Mouse (Mus musculus): ENCODE measurements at regions not wholly inside any gene's neighbourhood (a gene's known extent, or its start where the extent isn't known, plus 50 kb on each side); places are given as distances from the start of the nearest gene placed in this dataset.

DNA sequence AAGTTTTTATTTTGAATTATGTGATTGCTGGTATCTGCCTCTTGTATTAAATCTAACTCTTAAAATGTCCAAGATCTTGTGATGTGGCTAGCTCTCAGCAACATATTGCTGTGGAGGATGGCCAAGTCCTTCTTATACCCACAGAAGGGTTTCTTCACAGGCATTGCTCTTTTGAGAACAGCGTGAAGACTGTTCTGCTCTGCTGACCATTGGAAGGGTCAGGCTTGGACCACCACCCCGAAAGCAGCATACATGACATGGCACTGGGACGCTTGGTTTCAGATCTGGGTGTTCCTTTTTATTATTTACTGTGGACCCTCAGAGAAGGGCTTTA, 352.8 kb downstream of the Ankrd50 start:
- DNase-seq (ENCODE audit: low spot score in 2 of 2), result no peak

DNA sequence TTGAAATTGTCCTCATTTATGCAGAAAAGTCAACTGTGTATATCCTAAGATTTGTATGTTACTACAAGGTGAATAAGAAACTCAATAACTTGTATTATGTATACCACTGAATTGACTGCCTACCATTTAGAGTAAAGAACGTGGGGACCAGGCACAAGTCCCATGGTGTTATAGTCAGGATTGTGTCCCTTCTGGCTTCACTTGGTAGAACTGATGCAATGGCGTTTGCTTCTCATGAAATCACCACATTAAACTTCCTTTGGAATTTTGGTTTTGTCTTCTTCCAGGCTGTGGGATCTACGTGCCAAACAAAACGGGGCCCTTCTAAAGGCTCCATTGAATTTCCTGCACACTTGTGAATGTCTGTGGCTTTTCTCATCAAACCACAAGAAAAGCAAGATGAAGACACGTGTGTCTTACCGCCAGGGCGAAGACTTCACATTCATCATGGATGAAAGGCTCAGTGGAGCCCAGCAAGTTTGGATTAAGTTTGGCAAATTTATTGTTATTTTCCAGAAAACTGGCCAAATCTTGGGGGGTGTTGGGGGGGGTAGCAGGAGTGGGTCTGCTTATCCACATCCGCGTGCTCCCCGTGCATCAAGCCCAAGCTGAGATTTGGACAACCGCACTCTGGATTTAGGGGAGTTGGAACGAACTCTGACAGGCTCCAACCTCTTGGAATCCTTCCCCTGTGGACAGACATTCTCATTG, 353.3 kb downstream of the Ankrd50 start:
- DNase-seq (ENCODE audit: low spot score in 2 of 2), result no peak

DNA sequence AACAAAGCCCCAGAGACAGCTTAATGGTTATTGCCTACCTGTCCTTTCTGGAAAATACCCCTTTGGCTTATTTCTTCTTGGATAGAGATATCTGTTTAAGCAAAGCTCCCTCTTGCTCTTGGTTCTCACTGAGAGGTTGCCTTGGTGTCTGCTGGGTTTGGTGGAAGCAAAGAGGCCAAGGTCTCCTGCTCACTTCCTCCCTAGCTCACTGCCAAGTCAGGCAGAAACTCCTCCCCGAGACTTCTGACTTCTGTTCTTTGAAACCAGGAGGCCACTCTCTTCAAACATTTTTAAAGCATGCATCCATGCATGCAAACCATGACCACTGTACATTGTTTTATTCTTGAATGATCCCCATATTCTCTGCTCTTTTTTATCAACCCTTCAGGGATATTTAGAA, 354.6 kb downstream of the Ankrd50 start:
- no peak for DNase-seq (ENCODE audit: low spot score in 2 of 2)

DNA sequence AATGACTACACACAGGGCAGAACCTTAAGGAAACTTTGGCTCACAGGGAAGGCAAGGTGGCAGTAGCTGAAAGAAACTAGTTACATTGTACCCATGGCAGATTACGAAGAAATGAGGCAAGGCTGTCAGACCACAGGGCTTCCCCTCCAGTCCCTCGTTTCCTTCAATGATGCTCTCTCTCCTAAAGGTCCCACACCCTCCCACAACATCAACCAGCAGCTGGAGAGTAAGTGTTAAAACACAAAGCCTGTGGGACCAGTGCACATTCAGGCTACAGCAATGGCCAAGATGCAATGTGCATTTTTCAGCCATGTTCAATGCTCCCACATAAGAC, 355.5 kb downstream of the Ankrd50 start:
- no peak for DNase-seq (ENCODE audit: low spot score in 2 of 2)

DNA sequence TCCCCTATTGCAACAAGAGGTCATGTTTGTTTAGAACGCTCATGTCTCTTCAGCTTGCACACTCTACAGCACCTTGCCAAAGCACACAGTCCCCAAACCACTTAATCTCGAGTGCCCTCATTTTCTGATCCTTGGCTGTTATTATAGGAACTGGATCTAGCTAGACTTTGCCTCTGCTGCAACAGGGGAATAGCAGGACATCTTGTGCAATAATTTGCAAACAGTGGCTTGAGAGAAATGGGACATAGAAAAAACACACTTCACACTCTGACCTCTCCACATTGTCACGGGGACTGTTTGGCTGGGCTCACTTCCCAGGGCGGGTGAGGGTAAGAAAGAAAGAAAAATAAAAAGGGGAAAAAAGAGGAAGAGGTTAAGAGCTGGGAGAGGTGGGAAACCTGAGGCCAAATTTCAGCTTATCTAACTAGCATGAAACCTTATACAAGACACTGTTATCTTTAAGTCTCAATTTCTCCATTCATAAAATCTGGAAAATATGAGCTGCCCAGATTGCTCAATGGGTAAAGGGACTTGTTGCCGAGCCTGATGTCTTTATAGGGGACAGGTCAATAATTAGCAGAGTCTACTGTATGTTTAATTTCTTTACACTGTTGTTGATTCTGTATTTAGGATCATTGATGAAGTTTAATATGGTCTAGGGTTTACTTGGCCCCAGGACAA, 356.0 kb downstream of the Ankrd50 start:
- no peak for DNase-seq (ENCODE audit: low spot score in 2 of 2)

DNA sequence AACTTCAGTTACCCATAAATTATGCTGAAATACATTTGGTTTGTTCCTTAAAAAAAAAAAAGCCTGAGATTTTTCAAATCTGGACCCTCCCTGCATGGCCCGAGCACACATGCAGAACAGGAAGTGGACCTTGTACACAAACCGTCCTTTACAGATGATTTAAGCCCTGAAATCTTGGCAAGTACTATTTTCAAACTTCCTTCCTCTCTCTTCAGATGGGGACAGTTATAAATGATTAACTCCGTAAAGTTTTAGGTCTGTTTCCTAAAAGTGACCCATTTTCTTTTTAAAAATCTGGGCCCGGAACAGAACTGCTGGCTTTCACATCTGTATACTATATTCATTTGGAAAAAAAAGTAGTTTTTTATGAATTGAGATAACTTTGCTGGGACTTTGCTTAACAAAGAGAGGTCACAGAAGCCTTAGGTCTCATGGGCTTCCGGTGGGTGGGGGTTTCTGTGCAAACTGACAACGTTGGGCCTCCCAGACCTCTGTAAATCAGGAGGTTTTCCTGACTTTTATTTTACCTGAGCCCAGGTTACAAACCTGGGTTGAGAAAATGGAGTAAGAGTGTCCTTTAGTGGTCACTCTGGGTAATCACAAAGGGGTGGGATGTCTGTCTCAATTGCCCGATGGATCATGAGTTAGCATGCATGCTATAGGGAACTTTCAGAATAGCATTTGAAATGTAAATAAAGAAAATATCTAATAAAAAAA, 368.4 kb downstream of the Ankrd50 start:
- no peak for DNase-seq (ENCODE audit: low spot score in 2 of 2)

DNA sequence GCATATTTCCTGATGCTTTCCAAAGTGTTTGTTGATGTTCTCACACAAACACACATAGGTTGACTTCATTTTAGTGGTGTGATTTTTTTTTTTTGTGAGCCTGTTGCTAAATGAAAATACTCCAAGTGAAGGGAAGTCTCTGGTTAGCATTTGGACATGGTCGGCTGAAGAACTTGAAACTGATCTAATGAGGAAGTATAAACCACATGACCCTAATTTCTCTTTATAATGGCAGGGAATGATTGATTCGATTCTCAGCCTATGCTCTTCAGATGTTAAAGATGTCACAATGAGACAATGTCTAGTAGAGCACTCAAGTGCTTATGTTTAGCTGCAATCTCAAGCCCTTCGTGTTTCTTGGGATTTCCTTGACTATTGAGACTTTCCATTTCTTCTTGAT, 372.1 kb downstream of the Ankrd50 start:
- DNase-seq (ENCODE audit: low spot score in 2 of 2), result no peak

DNA sequence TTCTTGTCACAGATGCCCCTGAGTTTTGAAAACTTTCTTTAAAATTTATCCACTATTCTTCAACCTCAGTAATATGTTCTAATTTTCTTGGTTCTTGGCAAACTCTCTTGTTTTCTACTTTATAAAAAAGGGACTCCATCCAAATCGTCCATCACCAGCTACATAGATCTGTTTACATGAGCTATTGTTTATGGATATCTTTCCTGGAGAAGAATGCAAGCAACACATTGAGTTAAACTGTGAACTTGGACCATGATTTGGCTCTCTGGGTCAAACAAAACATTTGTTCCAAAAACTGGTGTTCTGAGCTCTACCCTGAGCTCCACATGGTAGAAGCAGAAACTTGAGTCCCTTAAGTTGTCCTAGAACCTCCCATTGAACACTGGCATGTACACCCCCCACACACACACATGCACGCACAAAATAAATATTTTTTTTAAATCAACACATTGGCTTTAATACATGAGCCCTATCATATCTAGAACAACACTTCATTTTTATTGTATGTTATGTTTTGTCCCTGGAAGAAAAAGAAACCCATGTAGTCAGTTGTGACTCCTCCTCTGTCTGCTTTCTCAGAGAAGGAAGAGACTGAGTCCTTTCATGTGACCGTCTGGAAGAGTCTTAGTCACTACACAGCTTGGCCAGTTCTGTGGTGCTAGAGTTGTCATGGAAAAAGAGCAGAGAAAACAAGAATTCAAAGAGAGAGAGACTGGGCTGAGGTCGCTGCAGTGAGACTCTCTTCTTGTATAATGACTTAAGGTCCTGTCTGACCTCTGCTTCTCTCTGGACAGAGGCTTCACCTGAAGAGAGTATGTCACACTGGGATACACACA, 379.4 kb downstream of the Ankrd50 start:
- DNase-seq (ENCODE audit: low spot score in 2 of 2), result no peak

DNA sequence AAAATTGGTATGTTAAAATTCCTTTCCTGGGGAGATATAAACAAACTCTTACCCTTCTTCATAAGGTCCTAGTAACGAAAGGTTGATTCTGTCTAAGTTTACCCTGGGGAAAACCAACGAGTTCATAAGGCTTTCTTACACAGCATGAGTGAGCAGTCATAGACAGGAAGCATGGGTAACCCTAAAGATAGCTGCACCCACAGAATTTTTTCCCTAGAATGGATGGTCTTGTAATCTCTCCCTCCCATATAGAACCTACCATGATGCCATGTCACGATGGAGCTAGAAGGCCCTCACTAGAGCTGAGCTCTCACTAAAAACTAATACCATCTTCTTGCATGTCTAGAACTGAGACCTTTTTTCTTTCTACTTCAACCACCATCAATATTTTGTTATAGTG, 380.1 kb upstream of the Gm5148 start:
- DNase-seq (ENCODE audit: low spot score in 2 of 2), result no peak

DNA sequence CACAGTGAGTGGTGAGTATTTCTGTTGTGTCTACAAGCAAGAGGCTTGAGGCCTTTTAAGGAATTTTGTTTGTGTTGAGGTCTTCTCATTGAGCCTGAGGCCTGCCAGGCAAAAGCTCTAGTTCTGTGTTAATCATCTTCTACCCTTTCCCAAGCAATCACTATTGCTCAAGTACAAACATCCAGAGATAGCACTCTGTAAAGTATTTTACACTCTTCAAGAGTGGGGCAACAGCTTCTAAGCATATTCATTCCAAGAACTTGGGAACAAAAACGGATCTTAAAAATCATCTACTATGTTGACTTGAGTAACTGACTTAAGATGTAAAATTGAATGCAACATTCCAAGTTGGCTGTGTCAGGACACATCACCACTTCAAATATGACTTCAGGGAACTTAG, 378.7 kb upstream of the Gm5148 start:
- no peak for DNase-seq (ENCODE audit: low spot score in 2 of 2)

DNA sequence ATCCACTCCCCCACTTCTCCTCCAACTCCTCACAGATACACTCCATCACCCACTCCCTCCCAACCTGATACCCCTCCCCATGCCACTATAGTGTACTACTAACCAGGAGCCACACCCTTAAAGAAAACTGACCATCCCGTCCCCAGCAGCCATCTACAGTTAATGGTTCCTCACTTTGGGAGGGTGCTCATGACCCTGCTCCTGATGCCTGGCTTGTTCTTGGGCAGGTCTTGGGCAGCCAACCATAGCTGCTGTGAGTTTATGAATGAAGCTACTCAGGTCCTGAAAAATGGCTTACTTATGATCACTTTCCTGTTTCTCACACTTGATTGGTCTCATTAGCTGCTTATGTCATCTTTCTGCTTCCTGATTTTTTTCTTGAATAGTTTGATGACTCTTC, 377.9 kb upstream of the Gm5148 start:
- DNase-seq (ENCODE audit: low spot score in 2 of 2), result no peak

DNA sequence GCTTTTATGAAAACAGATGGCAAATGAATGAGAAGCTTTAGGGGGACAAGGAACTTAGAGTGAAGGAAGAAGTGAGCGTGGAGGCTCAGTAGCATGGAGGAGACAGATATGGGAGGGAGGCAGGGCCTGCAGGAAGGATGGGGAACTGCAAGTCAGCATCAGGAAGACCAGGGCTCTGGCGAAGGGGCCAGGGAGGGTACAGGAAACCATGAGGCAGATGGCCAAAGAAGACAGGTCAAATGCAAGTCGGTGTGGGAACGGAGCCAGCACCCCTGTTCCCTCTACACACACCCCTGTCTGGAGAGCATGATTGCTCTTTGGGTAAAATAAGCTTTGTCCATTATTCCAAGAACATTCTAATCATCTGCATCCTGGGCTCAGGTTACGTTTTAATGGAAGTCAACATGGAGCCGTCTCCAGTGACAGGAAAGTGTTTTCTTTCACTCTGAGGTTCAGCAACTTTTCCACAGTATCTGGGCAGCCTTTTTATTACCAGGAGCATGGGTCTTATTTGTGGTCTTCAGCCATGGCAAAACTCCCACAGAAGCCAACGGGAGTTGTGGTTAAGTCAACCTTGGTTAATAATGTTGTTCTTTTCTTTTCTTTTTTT, 370.2 kb upstream of the Gm5148 start:
- peak in 1 of 2 experiments; percentile 29 for DNase-seq (ENCODE audit: low spot score in 2 of 2)

DNA sequence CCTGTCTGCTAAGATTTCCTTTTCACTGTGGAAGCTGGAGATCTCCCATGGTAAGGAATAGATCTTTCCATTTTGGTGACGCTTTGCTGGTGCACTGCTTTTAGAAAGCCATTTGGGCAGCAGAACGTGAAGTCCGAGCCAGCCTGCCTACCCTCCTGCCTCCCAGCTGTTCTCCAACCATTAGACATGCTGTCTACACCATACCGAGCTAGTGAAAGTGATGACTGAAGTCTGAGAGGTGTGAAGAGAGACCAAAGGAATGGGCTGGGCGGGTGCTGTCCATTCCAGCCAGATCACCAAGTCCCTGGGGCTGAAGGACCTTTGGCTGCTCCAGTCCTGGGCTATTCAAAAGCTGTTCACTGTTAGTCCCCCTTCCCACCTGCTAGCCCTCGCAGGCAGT, 360.3 kb upstream of the Gm5148 start:
- DNase-seq (ENCODE audit: low spot score in 2 of 2), result no peak

DNA sequence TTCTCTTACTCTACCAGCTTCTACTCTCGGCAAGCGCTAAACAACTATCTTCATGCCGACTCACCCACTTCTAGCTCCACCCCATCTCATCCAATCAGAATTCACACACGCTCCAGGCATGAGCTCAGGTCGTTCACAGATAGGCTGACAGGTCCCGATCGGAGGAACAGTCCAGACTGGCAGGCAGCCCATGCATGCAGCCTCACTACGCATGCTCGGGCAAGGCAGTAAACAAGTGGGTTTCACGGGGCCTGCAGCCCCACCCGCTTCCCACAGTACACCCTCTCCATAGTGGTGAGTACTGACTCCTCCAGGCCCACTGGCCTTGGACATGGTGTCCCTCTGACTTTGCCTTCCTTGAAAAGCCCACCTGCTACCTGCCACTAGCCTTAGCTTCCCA, 358.1 kb upstream of the Gm5148 start:
- no peak for DNase-seq (ENCODE audit: low spot score in 2 of 2)

DNA sequence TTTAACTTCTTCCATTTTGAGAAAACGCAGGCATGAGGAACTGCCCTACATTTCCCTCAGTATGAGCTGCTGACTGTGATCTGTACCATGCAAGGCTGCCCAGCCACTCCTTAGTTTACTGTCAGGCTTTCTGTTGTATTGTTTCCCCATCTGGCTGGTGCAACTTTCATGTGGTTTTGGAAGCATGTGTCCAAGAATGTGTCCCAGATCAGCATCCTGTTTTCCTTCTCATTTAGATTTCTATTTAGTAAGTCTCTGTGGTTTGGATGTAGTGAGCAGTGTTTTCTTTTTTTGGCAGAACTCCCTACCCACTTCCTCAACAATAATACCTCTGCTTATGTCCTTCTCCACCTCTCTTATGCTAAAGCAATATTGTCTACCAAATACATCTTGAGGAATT, 352.5 kb upstream of the Gm5148 start:
- no peak for DNase-seq (ENCODE audit: low spot score in 2 of 2)

DNA sequence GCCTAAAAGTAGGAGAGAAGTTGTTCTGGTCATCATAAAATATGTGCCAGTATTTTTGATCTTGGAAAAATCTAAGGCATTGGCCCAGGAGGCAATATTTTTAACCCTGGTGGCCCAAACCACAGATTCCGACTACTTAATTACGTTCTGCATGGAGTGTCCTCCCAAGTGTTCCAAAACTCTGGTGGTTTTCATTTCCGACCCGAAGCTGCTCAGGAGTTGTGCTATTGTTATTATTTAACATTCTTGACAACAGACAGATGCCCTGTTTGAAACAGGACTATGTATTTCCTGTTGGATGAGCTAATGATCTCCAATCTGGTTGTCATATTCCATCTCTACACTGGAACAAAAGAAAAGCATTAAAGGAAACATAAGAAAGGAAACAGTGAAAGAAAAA, 349.7 kb upstream of the Gm5148 start:
- no peak for DNase-seq (ENCODE audit: low spot score in 2 of 2)

DNA sequence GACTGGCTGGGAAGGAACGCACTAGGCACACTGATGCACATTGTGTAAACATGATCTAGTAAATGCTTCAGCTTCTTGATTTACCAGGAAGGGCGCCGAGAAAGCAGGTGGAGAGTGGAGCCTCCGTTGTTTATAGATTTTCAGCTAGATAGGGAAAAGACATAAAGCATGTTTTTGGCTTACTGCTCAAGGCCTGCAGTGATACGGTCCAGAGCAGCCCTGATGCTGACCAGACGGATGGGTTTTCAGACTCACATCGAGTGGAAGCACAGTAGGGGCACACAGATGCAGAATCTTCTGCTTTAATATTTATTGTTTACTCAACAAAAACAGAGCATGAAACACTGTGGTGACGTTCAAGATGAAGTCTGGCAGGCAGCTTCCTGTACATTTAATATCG, 331.3 kb upstream of the Gm5148 start:
- DNase-seq (ENCODE audit: low spot score in 2 of 2), result no peak

DNA sequence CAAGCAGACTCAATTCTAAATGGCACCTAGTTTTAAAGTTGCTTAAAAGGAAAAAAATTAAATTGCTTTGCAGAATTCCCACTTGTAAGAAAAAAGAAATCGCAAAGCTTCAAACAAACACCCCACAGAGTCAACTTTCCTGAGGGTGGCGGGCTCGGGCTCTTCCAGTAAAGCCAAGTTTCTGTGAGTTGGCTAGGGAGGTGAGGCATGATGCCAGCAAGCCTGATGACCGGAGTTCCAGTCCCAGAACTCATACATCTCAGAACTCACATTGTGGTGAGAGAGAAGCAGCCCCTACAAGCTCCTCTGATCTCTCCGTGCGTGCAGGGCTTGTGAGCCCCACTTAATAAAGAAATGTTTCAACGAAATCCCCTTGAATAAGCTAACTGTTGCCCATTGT, 328.7 kb upstream of the Gm5148 start:
- no peak for DNase-seq (ENCODE audit: low spot score in 2 of 2)

DNA sequence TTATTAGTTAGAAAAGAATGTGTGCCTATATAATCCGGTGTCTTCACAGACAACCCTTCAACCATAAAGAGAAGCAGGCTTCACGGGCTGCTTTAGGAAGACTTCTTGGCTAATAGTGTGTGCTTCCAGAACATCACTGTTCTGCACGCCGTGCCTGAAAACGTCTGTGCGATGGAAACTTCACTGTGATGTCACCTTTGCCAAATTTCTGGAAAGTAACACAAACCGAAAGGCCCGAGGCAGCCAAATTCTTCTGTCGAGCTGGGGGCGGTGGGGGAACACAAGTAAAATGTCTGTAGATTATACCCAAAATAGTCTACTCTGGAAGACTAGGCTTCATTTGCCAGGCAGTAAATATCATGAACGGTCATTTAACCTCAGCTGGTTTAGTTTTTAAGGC, 327.5 kb upstream of the Gm5148 start:
- no peak for DNase-seq (ENCODE audit: low spot score in 2 of 2)

DNA sequence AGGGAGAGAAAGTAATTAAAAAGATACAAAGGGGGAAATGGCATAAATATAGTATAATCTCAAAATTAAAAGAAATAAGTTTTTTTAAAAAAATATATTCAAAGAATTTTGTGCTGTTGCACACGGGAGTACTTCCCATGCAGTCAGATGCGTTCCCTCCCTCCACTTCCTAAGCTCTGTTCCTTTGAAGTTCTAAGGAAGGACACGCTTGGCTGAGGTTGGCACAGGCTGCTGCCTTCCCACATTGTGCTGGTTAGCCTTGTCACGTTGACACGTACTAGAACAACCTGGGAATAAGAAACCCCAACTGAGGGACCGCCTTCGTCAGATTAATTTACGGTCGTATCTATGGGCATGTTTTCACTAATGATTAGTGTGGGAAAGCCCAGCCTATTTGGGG, 326.6 kb upstream of the Gm5148 start:
- DNase-seq (ENCODE audit: low spot score in 2 of 2), result no peak

DNA sequence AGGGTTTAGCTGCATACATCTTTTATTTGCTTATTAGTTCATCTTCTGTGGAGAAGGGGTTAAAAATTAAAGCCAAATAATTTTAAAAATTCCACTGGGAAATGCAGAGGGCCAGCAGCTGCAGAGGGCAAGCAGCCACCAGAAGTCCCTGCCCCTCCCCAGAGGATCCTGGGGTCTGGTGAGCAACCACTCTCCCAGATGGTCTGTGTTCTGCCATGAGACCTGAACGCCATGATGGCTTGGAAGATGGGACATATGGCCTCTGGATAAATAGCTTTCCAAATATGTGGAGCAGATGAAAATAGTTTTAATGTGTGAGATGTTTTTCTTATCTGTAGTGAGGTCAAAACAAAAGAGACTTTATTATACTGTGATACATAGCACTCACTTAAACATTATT, 326.1 kb upstream of the Gm5148 start:
- no peak for DNase-seq (ENCODE audit: low spot score in 2 of 2)

DNA sequence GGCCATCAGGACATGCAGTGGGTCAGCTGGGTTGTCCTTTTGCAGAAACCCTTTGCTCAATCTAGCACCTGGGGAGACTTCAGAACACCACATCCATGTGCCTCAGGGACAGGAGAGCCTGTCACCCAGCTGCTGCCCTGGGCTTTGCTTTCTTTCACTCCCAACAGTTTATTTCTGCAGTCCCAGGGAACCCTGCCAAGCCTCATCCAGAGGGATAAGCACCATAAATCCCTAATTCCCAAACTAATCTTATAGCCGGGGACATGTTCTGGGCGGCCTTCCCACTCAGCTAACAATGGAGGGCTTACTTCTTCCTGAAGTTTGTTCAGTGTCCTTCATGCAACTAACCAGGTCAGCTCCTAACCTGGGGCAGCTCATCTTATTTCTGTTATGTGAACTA, 325.0 kb upstream of the Gm5148 start:
- DNase-seq (ENCODE audit: low spot score in 2 of 2), result no peak
